Comparison of ENCODE assay signal across 14 mouse cellular contexts in genomic region chr2:84618914-84619313, GRCm38 (mm10). TPM values are rescaled to one million over a fixed set of nuclear protein-coding genes. Genes with fewer than 3 reads are reported as not detected.
A peak's percentile ranks its signal among the peaks of the same experiment; 100 is the strongest.
DNase-seq lines count a peak whose midpoint lies in the region; ATAC-seq and TF ChIP-seq lines count a peak whose summit lies in the region.
"Had no signal": no experiment of that assay in that cellular context is flagged by ENCODE, and none has a peak within 500 bp of the region (broad histone marks: within the 10 kb centered on the region; RNA-seq: fewer than 3 reads in every experiment).

No protein-coding gene starts in this region.

- TF ChIP-seq CTCF in hindbrain, postnatal 0 days (IDR thresholded peaks at IDR 0.05; ENCODE audit: low read depth) = no peak
- TF ChIP-seq CTCF in ES-Bruce4 (IDR thresholded peaks at IDR 0.05; ENCODE audit: low read depth, low read length) = no peak

- no peak overlapping the region for H3K4me3 ChIP-seq in hindbrain, postnatal 0 days (ENCODE audit: low read length)
- H3K4me3 ChIP-seq in hindbrain, embryonic 10.5 days = no peak overlapping the region
- H3K4me3 ChIP-seq in ES-Bruce4 (ENCODE audit: low read depth, low read length) = no peak overlapping the region
- H3K4me3 ChIP-seq in kidney, embryonic 16.5 days (ENCODE audit: low read length) = no peak overlapping the region
- no peak overlapping the region for H3K4me3 ChIP-seq in forebrain, embryonic 16.5 days (replicated peaks; ENCODE audit: low read length)
- H3K4me3 ChIP-seq: erythroblast, embryonic 14.5 days had no signal

- H3K9me3 ChIP-seq in hindbrain, postnatal 0 days (ENCODE audit: low read length) = no peaks in the 10 kb centered on the region
- no peaks in the 10 kb centered on the region for H3K9me3 ChIP-seq in hindbrain, embryonic 10.5 days
- H3K9me3 ChIP-seq in ES-Bruce4 (replicated peaks; ENCODE audit: control insufficient read depth, insufficient read depth, low read length, poor library complexity, severe bottlenecking) = no peaks in the 10 kb centered on the region
- H3K9me3 ChIP-seq in kidney, embryonic 16.5 days (ENCODE audit: low read length) = no peaks in the 10 kb centered on the region
- H3K9me3 ChIP-seq in forebrain, embryonic 16.5 days (ENCODE audit: control insufficient read depth, low read length) = no peaks in the 10 kb centered on the region

- whole genome bisulfite sequencing in hindbrain, postnatal 0 days = 73% methylated on average over 2 of the region's 2 CpGs
- WGBS in hindbrain, embryonic 10.5 days = 86% methylated on average over 2 of the region's 2 CpGs
- WGBS in kidney, embryonic 16.5 days = 63% methylated on average over 2 of the region's 2 CpGs
- 93% methylated on average over 2 of the region's 2 CpGs for WGBS in forebrain, embryonic 16.5 days

- no peaks in the 10 kb centered on the region for H3K27me3 ChIP-seq in hindbrain, postnatal 0 days (ENCODE audit: insufficient read depth, low read length)
- no peaks in the 10 kb centered on the region for H3K27me3 ChIP-seq in hindbrain, embryonic 10.5 days (ENCODE audit: insufficient read depth, poor library complexity, severe bottlenecking)
- H3K27me3 ChIP-seq in ES-Bruce4 (ENCODE audit: control insufficient read depth, insufficient read depth, low read length, poor library complexity, severe bottlenecking) = no peaks in the 10 kb centered on the region
- H3K27me3 ChIP-seq in kidney, embryonic 16.5 days (ENCODE audit: insufficient read depth, low read length) = no peaks in the 10 kb centered on the region
- no peaks in the 10 kb centered on the region for H3K27me3 ChIP-seq in forebrain, embryonic 16.5 days (replicated peaks; ENCODE audit: control insufficient read depth, insufficient read depth, low read length)

- H3K4me1 ChIP-seq in hindbrain, postnatal 0 days (ENCODE audit: insufficient read depth, low read length) = no peaks in the 10 kb centered on the region
- H3K4me1 ChIP-seq in hindbrain, embryonic 10.5 days (replicated peaks) = no peaks in the 10 kb centered on the region
- no peaks in the 10 kb centered on the region for H3K4me1 ChIP-seq in ES-Bruce4 (ENCODE audit: control insufficient read depth, insufficient read depth, low read length)
- no peaks in the 10 kb centered on the region; the same call in 1 of the 2 replicates for H3K4me1 ChIP-seq in kidney, embryonic 16.5 days (ENCODE audit: insufficient read depth, low read length)
- no peaks in the 10 kb centered on the region for H3K4me1 ChIP-seq in forebrain, embryonic 16.5 days (replicated peaks; ENCODE audit: control insufficient read depth, insufficient read depth, low read length)

- no peak overlapping the region for H3K9ac ChIP-seq in hindbrain, postnatal 0 days (replicated peaks; ENCODE audit: low read length)
- H3K9ac ChIP-seq in ES-Bruce4 (ENCODE audit: low read depth, poor library complexity, severe bottlenecking) = no peak overlapping the region
- H3K9ac ChIP-seq in kidney, embryonic 16.5 days (replicated peaks; ENCODE audit: low read length) = no peak overlapping the region
- no peak overlapping the region for H3K9ac ChIP-seq in forebrain, embryonic 16.5 days (replicated peaks; ENCODE audit: low read depth, low read length)

- no peak for ATAC-seq in hindbrain, postnatal 0 days
- no peak for ATAC-seq in kidney, embryonic 16.5 days (ENCODE audit: low FRiP score, low TSS enrichment)
- ATAC-seq in forebrain, embryonic 16.5 days = no peak

- no peak for DNase-seq in hindbrain, postnatal 0 days (ENCODE audit: low spot score)
- no peak for DNase-seq in hindbrain, embryonic 10.5 days (ENCODE audit: low spot score)
- peak; percentile 60 for DNase-seq in 3T3-L1 (ENCODE audit: low read depth, low spot score)
- DNase-seq in right cerebral cortex, adult 2 months (ENCODE audit: low spot score in 2 of 2) = no peak
- no peak for DNase-seq in right cerebral cortex, adult 18-20 months
- DNase-seq: cerebellum, adult 9-10 months; left cerebral cortex, postnatal 4 days; thymus, postnatal 36 days had no signal

- TF ChIP-seq POLR2A in ES-Bruce4 (IDR thresholded peaks at IDR 0.05; ENCODE audit: insufficient read depth, low read length) = no peak

- H3K27ac ChIP-seq in hindbrain, postnatal 0 days = 0 out of 2 replicates have a peak overlapping the region, but pooled peaks have one; percentile 9
- no peak overlapping the region for H3K27ac ChIP-seq in hindbrain, embryonic 10.5 days
- H3K27ac ChIP-seq in ES-Bruce4 (ENCODE audit: insufficient read depth, low read length) = peak overlapping the region; percentile 28; the same call in 1 of the 2 replicates
- peak overlapping the region; percentile 26 for H3K27ac ChIP-seq in kidney, embryonic 16.5 days (ENCODE audit: low read length)
- H3K27ac ChIP-seq in forebrain, embryonic 16.5 days (ENCODE audit: low read length) = no peak overlapping the region

- H3K36me3 ChIP-seq in hindbrain, postnatal 0 days (ENCODE audit: insufficient read depth, low read length) = peaks cover 44% of the 10 kb centered on the region
- peaks cover 86% of the 10 kb centered on the region for H3K36me3 ChIP-seq in hindbrain, embryonic 10.5 days
- peaks cover 62% of the 10 kb centered on the region for H3K36me3 ChIP-seq in ES-Bruce4 (ENCODE audit: control insufficient read depth, insufficient read depth, low read length, poor library complexity, severe bottlenecking)
- peaks cover 50% of the 10 kb centered on the region for H3K36me3 ChIP-seq in kidney, embryonic 16.5 days (ENCODE audit: insufficient read depth, low read length)
- peaks cover 30% of the 10 kb centered on the region for H3K36me3 ChIP-seq in forebrain, embryonic 16.5 days (ENCODE audit: control insufficient read depth, insufficient read depth)

- H3K4me2 ChIP-seq in hindbrain, postnatal 0 days (ENCODE audit: low read depth, low read length) = no peak overlapping the region
- H3K4me2 ChIP-seq in kidney, embryonic 16.5 days (replicated peaks; ENCODE audit: low read depth, low read length) = no peak overlapping the region
- no peak overlapping the region for H3K4me2 ChIP-seq in forebrain, embryonic 16.5 days (ENCODE audit: low read length)

- no peak for TF ChIP-seq EP300 in ES-Bruce4 (IDR thresholded peaks at IDR 0.05; ENCODE audit: insufficient read depth, low read depth, low read length)

RNA-seq across cellular contexts. Expression of gene Ctnnd1, which starts 31.7 kb away (rescaled TPM):
- 75.7 and 86.5 TPM in 2 replicates for total RNA-seq in hindbrain, postnatal 0 days (2014; rRNA removed)
- polyA plus RNA-seq in hindbrain, postnatal 0 days (2015; fragmentation: Nextera tagmentation; extraction: Ambion mirVana) = 12.7 and 15.8 TPM in 2 replicates
- polyA plus RNA-seq in hindbrain, embryonic 10.5 days (2016; fragmentation: Nextera tagmentation; extraction: Ambion mirVana) = 33.2 and 39.7 TPM in 2 replicates
- 239 and 247 TPM in 2 replicates for polyA plus RNA-seq in ES-Bruce4 (2011; ENCODE audit: insufficient read depth, insufficient read length, low read depth, missing spikeins)
- polyA plus RNA-seq in kidney, embryonic 16.5 days (2015; fragmentation: Nextera tagmentation; extraction: Ambion mirVana) = 55.7 and 59.3 TPM in 2 replicates
- 41.7 and 45.6 TPM in 2 replicates for polyA plus RNA-seq in forebrain, embryonic 16.5 days (2015; fragmentation: Nextera tagmentation; extraction: Ambion mirVana)

RNA-seq across cellular contexts. Expression of gene Btbd18, which starts 40.0 kb away (rescaled TPM):
- total RNA-seq in hindbrain, postnatal 0 days (2014; rRNA removed) = not detected in 2 replicates
- 0.50 and 0.68 TPM in 2 replicates for polyA plus RNA-seq in hindbrain, postnatal 0 days (2015; fragmentation: Nextera tagmentation; extraction: Ambion mirVana)
- 0.25 and 0.31 TPM in 2 replicates for polyA plus RNA-seq in hindbrain, embryonic 10.5 days (2016; fragmentation: Nextera tagmentation; extraction: Ambion mirVana)
- polyA plus RNA-seq in ES-Bruce4 (2011; ENCODE audit: insufficient read depth, insufficient read length, low read depth, missing spikeins) = 1.2 and 2.2 TPM in 2 replicates
- polyA plus RNA-seq in kidney, embryonic 16.5 days (2015; fragmentation: Nextera tagmentation; extraction: Ambion mirVana) = 0.14 and 0.22 TPM in 2 replicates
- 0.41 and 0.52 TPM in 2 replicates for polyA plus RNA-seq in forebrain, embryonic 16.5 days (2015; fragmentation: Nextera tagmentation; extraction: Ambion mirVana)
- total RNA-seq: hematopoietic stem cell, adult 5-6 weeks; left cerebral cortex, postnatal 4 days; midbrain, postnatal 0 days had no signal
- polyA plus RNA-seq: erythroblast, embryonic 14.5 days had no signal

RNA-seq across cellular contexts. Expression of gene Selenoh, which starts 51.7 kb away (rescaled TPM):
- total RNA-seq in hindbrain, postnatal 0 days (2014; rRNA removed) = 271 and 302 TPM in 2 replicates
- polyA plus RNA-seq in hindbrain, postnatal 0 days (2015; fragmentation: Nextera tagmentation; extraction: Ambion mirVana) = 247 and 248 TPM in 2 replicates
- polyA plus RNA-seq in hindbrain, embryonic 10.5 days (2016; fragmentation: Nextera tagmentation; extraction: Ambion mirVana) = 515 and 539 TPM in 2 replicates
- polyA plus RNA-seq in ES-Bruce4 (2011; ENCODE audit: insufficient read depth, insufficient read length, low read depth, missing spikeins) = 194 and 215 TPM in 2 replicates
- 304 and 332 TPM in 2 replicates for polyA plus RNA-seq in kidney, embryonic 16.5 days (2015; fragmentation: Nextera tagmentation; extraction: Ambion mirVana)
- 213 and 225 TPM in 2 replicates for polyA plus RNA-seq in forebrain, embryonic 16.5 days (2015; fragmentation: Nextera tagmentation; extraction: Ambion mirVana)

RNA-seq across cellular contexts. Expression of gene Gm28635, which starts 58.9 kb away (rescaled TPM):
- total RNA-seq in hindbrain, postnatal 0 days (2014; rRNA removed) = not detected in 2 replicates
- polyA plus RNA-seq in hindbrain, postnatal 0 days (2015; fragmentation: Nextera tagmentation; extraction: Ambion mirVana) = not detected in 2 replicates
- polyA plus RNA-seq in hindbrain, embryonic 10.5 days (2016; fragmentation: Nextera tagmentation; extraction: Ambion mirVana) = not detected in 2 replicates
- polyA plus RNA-seq in ES-Bruce4 (2011; ENCODE audit: insufficient read depth, insufficient read length, low read depth, missing spikeins) = not detected in 2 replicates
- not detected in 2 replicates for polyA plus RNA-seq in kidney, embryonic 16.5 days (2015; fragmentation: Nextera tagmentation; extraction: Ambion mirVana)
- polyA plus RNA-seq in forebrain, embryonic 16.5 days (2015; fragmentation: Nextera tagmentation; extraction: Ambion mirVana) = not detected in 2 replicates
- total RNA-seq: hematopoietic stem cell, adult 5-6 weeks; midbrain, postnatal 0 days had no signal
- polyA plus RNA-seq: erythroblast, embryonic 14.5 days; midbrain, postnatal 0 days had no signal

RNA-seq across cellular contexts. Expression of gene Med19, which starts 59.3 kb away (rescaled TPM):
- 31.4 and 31.6 TPM in 2 replicates for total RNA-seq in hindbrain, postnatal 0 days (2014; rRNA removed)
- polyA plus RNA-seq in hindbrain, postnatal 0 days (2015; fragmentation: Nextera tagmentation; extraction: Ambion mirVana) = 47.4 and 47.5 TPM in 2 replicates
- 47.1 and 47.6 TPM in 2 replicates for polyA plus RNA-seq in hindbrain, embryonic 10.5 days (2016; fragmentation: Nextera tagmentation; extraction: Ambion mirVana)
- polyA plus RNA-seq in ES-Bruce4 (2011; ENCODE audit: insufficient read depth, insufficient read length, low read depth, missing spikeins) = 66.1 and 66.6 TPM in 2 replicates
- polyA plus RNA-seq in kidney, embryonic 16.5 days (2015; fragmentation: Nextera tagmentation; extraction: Ambion mirVana) = 39.2 and 42.6 TPM in 2 replicates
- 53.8 and 54.3 TPM in 2 replicates for polyA plus RNA-seq in forebrain, embryonic 16.5 days (2015; fragmentation: Nextera tagmentation; extraction: Ambion mirVana)

Comparison
In these comparisons a context has a peak if more than half of its experiments do, and no peak if none do; other contexts are left out.
1. H3K27ac ChIP-seq: peak in hindbrain, postnatal 0 days (single experiment), ES-Bruce4 (single experiment) and kidney, embryonic 16.5 days (single experiment); none in hindbrain, embryonic 10.5 days (single experiment) and forebrain, embryonic 16.5 days (single experiment).